Mouse (Mus musculus): ENCODE measurements around the gene Olfr51. TPM values are rescaled to one million over a fixed set of nuclear protein-coding genes. Genes with fewer than 3 reads are reported as not detected.
"Not testable (repeated sequence)": the region's sequence is repeated elsewhere in the genome, so short reads cannot be mapped to it uniquely, and the experiment has no call there.

Gene Olfr51
- polyA plus RNA-seq, 2 experiments: not detected

DNA sequence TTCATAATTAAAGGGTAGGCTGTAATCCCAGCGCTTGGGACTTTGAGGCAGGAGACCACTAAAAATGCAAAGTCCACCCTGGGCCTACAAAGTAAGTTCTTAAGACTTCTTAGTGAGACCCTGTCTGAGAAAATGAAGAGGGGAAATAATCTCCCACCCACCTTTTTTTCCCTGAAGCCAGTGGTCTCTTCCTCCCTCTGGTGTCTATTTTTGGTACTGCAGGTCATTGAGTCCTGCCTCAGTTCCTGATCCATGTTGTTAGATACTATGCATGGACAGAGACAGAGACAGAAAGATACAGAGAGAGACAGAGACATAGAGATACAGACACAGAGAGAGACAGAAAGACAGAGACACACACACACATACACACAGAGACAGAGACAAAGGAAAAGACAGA, 29.5 kb downstream of the Olfr51 start:
- H3K9ac ChIP-seq (ENCODE audit: low read depth, low read length, severe bottlenecking): no peak overlapping the region
- H3K27me3 ChIP-seq (ENCODE audit: control insufficient read depth, insufficient read depth, low read length): no peaks in the 10 kb centered on the region
- no peak overlapping the region for H3K4me3 ChIP-seq (replicated peaks; ENCODE audit: low read length)
- no peaks in the 10 kb centered on the region for H3K9me3 ChIP-seq (ENCODE audit: control insufficient read depth, low read length)
- peak; percentile 54 for DNase-seq (ENCODE audit: low spot score)
- no peak for ATAC-seq (ENCODE audit: low FRiP score, low read depth)
- H3K4me1 ChIP-seq (ENCODE audit: control insufficient read depth, insufficient read depth, low read length): no peaks in the 10 kb centered on the region
- no peak for TF ChIP-seq POLR2A (IDR thresholded peaks at IDR 0.05; ENCODE audit: borderline replicate concordance, extremely low read depth, insufficient read depth, insufficient read length)
- no peak overlapping the region for H3K4me2 ChIP-seq (replicated peaks; ENCODE audit: low read depth, low read length, severe bottlenecking)
- no peaks in the 10 kb centered on the region for H3K36me3 ChIP-seq (ENCODE audit: control insufficient read depth, insufficient read depth, low read length)
- H3K27ac ChIP-seq (replicated peaks; ENCODE audit: low read depth, low read length): no peak overlapping the region
- 16% methylated on average over 1 of the region's 1 CpGs for WGBS

DNA sequence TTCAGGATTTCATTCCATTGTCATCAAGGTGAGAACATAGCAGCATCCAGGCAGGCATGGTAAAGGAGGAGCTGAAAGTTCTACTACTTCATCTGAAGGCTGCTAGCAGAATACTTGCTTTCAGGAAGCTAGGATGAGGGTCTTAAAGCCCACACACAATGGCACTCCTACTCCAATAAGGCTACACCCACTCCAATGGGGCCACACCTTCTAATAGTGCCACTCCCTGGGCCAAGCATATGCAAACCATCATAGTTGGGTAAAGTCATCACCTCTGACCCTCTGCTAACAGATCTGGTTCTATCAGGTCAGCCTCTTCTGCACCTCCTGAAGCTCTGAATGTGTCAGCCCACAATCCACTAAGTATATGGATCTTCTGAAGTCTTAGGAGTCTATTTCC, 30.7 kb downstream of the Olfr51 start:
- not testable (repeated sequence) for H3K36me3 ChIP-seq (ENCODE audit: control insufficient read depth, insufficient read depth, low read length); H3K4me2 ChIP-seq (replicated peaks; ENCODE audit: low read depth, low read length, severe bottlenecking); ATAC-seq (ENCODE audit: low FRiP score, low read depth); H3K9ac ChIP-seq (ENCODE audit: low read depth, low read length, severe bottlenecking); H3K4me3 ChIP-seq (replicated peaks; ENCODE audit: low read length); DNase-seq (ENCODE audit: low spot score); H3K27me3 ChIP-seq (ENCODE audit: control insufficient read depth, insufficient read depth, low read length); H3K9me3 ChIP-seq (ENCODE audit: control insufficient read depth, low read length); H3K27ac ChIP-seq (replicated peaks; ENCODE audit: low read depth, low read length); H3K4me1 ChIP-seq (ENCODE audit: control insufficient read depth, insufficient read depth, low read length)

DNA sequence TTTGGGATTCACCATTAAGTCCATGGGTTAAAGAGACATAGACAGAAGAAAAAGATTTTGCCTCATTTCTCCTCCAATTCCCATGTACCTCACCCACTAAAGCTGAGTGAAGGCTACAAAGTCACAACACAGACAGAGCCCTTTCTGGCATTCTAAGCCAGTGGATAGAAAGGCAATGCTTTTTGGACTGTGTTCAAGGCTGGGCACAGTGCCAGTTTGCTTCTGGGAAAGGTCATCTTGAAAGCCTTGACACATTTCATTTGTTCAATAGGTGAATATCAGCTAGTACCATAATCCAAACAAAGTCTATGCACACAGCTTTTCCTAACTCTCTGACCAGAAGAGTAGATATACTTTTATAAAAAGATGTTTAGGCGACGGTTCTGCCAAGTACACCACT, 32.6 kb downstream of the Olfr51 start:
- no peaks in the 10 kb centered on the region for H3K9me3 ChIP-seq (ENCODE audit: control insufficient read depth, low read length)
- H3K4me3 ChIP-seq (replicated peaks; ENCODE audit: low read length): no peak overlapping the region
- no peaks in the 10 kb centered on the region for H3K27me3 ChIP-seq (ENCODE audit: control insufficient read depth, insufficient read depth, low read length)
- no peak overlapping the region for H3K27ac ChIP-seq (replicated peaks; ENCODE audit: low read depth, low read length)
- no peak for TF ChIP-seq POLR2A (IDR thresholded peaks at IDR 0.05; ENCODE audit: borderline replicate concordance, extremely low read depth, insufficient read depth, insufficient read length)
- ATAC-seq (ENCODE audit: low FRiP score, low read depth): no peak
- no peak for DNase-seq (ENCODE audit: low spot score)
- no peaks in the 10 kb centered on the region for H3K36me3 ChIP-seq (ENCODE audit: control insufficient read depth, insufficient read depth, low read length)
- WGBS: 90% methylated on average over 2 of the region's 2 CpGs
- no peak overlapping the region for H3K9ac ChIP-seq (ENCODE audit: low read depth, low read length, severe bottlenecking)
- no peaks in the 10 kb centered on the region for H3K4me1 ChIP-seq (ENCODE audit: control insufficient read depth, insufficient read depth, low read length)
- H3K4me2 ChIP-seq (replicated peaks; ENCODE audit: low read depth, low read length, severe bottlenecking): no peak overlapping the region

DNA sequence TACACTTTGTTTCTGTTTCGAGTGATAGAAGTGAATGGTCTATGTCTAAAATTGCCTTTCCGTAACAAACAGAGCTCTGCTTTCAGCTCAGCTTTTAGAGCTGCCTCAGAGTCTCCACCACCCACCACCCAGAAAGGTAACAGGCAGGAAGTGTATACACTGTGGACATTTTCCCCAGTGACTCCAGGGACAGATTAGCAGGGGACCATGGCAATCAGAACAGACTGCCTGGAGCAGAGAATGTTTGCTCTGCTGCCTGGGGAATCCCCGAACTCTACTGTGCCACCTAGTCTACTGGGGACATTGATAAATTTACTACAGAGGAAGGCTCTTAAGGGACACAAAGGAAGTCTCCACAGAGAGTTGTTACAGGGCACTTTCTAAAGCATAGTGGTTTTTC, 41.4 kb downstream of the Olfr51 start:
- H3K36me3 ChIP-seq (ENCODE audit: control insufficient read depth, insufficient read depth, low read length); H3K4me3 ChIP-seq (replicated peaks; ENCODE audit: low read length); H3K27ac ChIP-seq (replicated peaks; ENCODE audit: low read depth, low read length); H3K9ac ChIP-seq (ENCODE audit: low read depth, low read length, severe bottlenecking); H3K9me3 ChIP-seq (ENCODE audit: control insufficient read depth, low read length); H3K4me1 ChIP-seq (ENCODE audit: control insufficient read depth, insufficient read depth, low read length); H3K27me3 ChIP-seq (ENCODE audit: control insufficient read depth, insufficient read depth, low read length); DNase-seq (ENCODE audit: low spot score); H3K4me2 ChIP-seq (replicated peaks; ENCODE audit: low read depth, low read length, severe bottlenecking); ATAC-seq (ENCODE audit: low FRiP score, low read depth): not testable (repeated sequence)
- 82% methylated on average over 3 of the region's 3 CpGs for WGBS

DNA sequence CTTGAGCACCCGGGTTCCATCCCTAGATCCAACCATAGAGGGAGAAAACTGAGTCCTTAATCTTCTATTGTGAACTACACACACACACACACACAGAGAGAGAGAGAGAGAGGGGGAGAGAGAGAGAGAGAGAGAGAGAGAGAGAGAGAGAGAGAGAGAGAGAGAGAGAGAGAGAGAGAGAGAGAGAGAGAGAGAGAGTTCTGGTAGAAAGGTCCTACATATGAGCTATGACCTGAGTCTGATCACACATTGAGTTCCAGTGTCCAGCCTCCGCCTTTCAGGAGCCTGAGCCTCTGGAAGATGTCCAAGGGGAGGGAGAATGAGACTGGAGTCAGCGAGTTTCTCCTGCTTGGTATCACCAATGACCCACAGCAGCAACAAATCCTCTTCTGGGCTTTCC, 44.4 kb downstream of the Olfr51 start, which contains the start of gene Olfr1375:
Olfr1375 (plus strand) TSS at position 301 of the 400 bp plus-strand sequence.
- H3K9ac ChIP-seq (ENCODE audit: low read depth, low read length, severe bottlenecking); H3K9me3 ChIP-seq (ENCODE audit: control insufficient read depth, low read length); H3K4me1 ChIP-seq (ENCODE audit: control insufficient read depth, insufficient read depth, low read length); DNase-seq (ENCODE audit: low spot score); H3K4me3 ChIP-seq (replicated peaks; ENCODE audit: low read length); H3K27me3 ChIP-seq (ENCODE audit: control insufficient read depth, insufficient read depth, low read length); H3K4me2 ChIP-seq (replicated peaks; ENCODE audit: low read depth, low read length, severe bottlenecking); ATAC-seq (ENCODE audit: low FRiP score, low read depth); H3K27ac ChIP-seq (replicated peaks; ENCODE audit: low read depth, low read length); H3K36me3 ChIP-seq (ENCODE audit: control insufficient read depth, insufficient read depth, low read length): not testable (repeated sequence)
- WGBS: 69% methylated on average over 3 of the region's 3 CpGs

DNA sequence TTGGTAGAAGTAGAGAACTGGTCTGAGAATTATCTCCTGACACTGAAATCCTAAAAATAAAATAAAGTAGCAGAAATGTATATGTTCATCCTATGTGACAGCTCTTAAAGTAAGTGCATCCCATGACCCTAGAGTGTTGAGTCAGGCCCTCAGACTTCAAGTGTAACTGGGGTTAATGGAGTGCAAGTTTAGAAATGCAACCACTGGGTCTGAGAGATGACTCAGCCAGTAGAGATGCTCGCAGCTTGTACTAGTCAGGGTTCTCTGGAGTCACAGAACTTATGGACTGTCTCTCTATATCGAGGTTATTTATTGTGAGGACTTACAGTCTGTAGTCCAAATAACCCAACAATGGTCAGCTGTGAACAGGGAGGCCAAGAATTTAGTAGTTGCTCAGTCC, 48.3 kb downstream of the Olfr51 start:
- H3K36me3 ChIP-seq (ENCODE audit: control insufficient read depth, insufficient read depth, low read length): no peaks in the 10 kb centered on the region
- no peak for DNase-seq (ENCODE audit: low spot score)
- no peak overlapping the region for H3K4me3 ChIP-seq (replicated peaks; ENCODE audit: low read length)
- no peak overlapping the region for H3K4me2 ChIP-seq (replicated peaks; ENCODE audit: low read depth, low read length, severe bottlenecking)
- no peak overlapping the region for H3K27ac ChIP-seq (replicated peaks; ENCODE audit: low read depth, low read length)
- no peaks in the 10 kb centered on the region for H3K9me3 ChIP-seq (ENCODE audit: control insufficient read depth, low read length)
- no peak for TF ChIP-seq POLR2A (IDR thresholded peaks at IDR 0.05; ENCODE audit: borderline replicate concordance, extremely low read depth, insufficient read depth, insufficient read length)
- H3K9ac ChIP-seq (ENCODE audit: low read depth, low read length, severe bottlenecking): no peak overlapping the region
- WGBS: 61% methylated on average over 2 of the region's 2 CpGs
- ATAC-seq (ENCODE audit: low FRiP score, low read depth): no peak
- no peaks in the 10 kb centered on the region for H3K4me1 ChIP-seq (ENCODE audit: control insufficient read depth, insufficient read depth, low read length)
- no peaks in the 10 kb centered on the region for H3K27me3 ChIP-seq (ENCODE audit: control insufficient read depth, insufficient read depth, low read length)

Measured in limb, embryonic 14.5 days (tissue).